Mouse (Mus musculus) mesoderm, embryonic 11.5 days (tissue): ENCODE data around the gene Tmem252.

Experiments used
- DNase-seq: peaks from one replicate; pipeline ENCODE4 v3.0.0-alpha.2; 2012; ENCODE audit warnings: low read depth, low spot score

Gene Tmem252

GRCm38 (mm10) chr19:24673762-24674161, at the start of gene Tmem252:
Gene Tmem252, plus strand, starts transcription at chr19:24674008.
- DNase-seq, result no peak

GRCm38 (mm10) chr19:24628049-24628448, 45.8 kb upstream of the Tmem252 start:
- no peak for DNase-seq

GRCm38 (mm10) chr19:24633008-24633407, 40.8 kb upstream of the Tmem252 start:
- DNase-seq, result no peak

GRCm38 (mm10) chr19:24634602-24635001, 39.2 kb upstream of the Tmem252 start:
- peak; percentile 86 for DNase-seq

GRCm38 (mm10) chr19:24636616-24637015, 37.2 kb upstream of the Tmem252 start:
- DNase-seq, result no peak

DNA sequence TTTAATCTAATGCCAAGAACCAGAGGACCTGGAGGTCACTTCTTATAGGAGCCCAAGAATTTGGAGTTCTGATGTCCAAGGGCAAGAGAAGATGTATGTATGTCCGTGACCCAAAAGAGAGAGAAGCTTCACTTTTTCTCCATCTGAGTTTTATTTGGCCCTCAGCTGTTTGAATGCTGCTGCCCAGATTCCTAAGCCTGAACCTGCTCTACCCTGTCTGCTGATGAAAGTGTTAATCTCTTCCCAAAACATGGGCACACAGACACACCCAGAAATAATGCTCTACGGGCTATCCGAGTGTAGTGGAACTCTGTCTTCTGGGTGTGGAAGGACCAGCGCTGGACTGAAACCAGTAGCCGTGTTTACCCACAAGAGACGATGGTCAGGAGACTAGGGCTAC, 35.8 kb upstream of the Tmem252 start:
- no peak for DNase-seq

- DNase-seq, result no peak
Measured at GRCm38 (mm10) chr19:24640982-24641381, 32.8 kb upstream of the Tmem252 start.

DNA sequence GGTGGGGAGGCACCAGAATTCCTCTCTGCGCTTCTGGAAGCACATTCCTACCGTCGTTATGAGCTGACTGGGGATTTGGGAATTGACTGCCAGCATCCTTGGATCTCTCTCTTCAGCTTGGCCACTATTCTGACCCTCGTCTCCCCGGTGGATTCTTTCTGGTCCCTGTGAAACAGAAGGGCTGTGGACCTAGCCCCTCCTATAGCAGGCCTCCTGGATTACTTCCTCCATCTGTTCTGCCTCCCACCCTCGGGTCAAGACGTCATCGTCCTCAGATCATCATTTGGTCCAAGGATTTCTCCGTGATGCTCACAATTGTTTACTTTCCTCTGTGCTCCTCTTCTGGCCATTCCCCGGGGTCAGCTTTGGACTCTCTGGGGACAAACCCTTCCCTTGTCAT, 28.8 kb upstream of the Tmem252 start:
- no peak for DNase-seq

DNA sequence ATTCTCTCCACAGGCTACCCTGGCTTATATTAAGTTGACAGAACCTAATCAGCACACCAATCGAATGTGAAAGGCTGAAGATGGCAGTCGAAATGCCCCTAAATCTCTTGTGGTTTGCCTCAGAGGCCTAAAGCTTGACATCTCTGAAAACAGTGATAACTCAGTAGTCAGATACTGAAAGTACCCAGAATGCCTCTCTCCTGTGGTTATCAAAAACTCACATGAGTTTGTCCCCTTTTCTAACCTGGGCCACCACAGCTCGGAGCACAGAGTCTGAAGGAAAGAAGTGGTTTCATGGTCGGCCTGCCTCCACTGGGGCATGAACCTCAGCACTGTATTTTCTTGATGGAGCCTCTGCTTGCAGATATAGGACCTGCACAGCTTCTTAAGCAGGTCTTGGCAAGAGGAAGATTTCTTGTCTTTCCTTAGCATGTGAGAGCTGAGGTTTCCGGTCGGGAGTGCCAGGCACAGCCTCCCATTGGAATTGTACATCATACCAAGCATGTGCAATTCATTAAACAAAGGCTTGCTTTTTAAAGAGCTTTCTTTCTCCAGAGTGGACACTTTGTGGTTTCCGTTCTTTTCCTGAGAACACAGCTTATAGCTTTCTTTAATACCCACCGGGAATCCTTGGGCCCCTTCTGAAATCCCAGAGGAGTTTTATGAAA, 27.5 kb upstream of the Tmem252 start:
- DNase-seq, result no peak

DNA sequence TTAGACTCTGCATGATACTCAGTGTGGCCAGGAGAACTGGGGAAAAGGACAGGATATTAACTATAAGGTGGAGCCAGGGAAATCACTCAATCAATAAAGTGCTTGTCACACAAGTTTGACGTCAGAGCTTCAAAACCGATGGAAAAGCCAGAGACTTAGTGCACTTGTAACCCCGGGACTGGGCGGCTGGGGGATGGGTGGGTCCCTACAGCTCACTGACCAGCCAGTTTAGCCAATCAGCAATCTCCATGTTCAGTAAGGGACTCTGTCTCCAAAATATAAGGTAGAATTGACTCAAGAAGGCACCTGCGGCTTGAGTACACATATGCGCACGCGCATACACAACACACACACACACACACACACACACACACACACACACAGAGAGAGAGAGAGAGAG, 25.8 kb upstream of the Tmem252 start:
- DNase-seq, result no peak

DNA sequence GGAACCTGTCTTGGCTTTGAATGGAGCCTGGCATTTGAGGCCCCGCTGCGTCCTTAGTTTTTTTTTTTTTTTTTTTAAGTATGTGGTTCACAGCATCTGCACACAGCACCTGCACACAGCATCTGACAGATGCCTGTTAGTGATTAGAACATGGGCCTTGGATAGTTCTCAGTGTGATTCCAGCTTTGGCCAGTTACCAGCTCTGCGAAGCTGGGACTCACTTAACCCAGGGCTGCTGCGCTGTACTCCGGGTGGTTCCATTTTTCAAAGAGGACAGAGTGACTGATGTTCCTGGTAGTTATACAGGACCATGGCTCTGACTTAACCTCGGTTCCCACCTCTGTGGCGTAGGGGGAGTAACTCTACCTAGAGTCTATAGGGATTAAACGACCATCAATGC, 23.4 kb upstream of the Tmem252 start:
- no peak for DNase-seq

GRCm38 (mm10) chr19:24651595-24651994, 22.2 kb upstream of the Tmem252 start:
- no peak for DNase-seq

DNA sequence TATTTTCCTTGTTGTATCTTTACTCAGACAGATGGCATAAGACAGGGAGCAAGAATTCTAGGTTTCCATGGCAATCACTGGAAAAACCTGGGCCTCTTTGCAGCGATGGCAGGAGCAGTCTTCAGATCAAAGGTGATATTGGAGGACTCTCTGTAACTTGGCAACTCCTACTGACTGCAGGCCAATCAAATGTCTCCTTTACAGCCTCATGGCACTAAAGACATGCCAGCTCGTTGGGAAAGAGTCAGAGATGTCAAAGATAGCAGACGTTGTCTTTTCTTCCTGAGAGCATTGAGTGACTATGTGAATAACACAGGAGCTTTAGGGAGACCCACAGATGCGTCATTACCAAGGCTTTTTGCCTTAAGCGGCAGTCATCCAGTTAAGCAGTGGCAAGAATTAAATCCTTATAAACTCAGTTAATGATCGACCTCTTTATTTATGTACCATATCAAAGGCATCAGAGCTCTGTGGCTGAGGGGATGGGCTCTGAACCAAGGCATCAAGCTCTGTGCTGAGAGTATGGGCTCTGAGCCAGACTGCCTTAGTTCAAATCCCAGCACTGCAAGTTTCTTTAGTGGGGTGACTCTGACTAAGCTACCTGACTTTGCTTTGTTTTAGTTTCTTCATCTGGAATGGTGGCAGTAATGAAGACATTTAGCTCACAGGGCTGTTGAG, 21.3 kb upstream of the Tmem252 start:
- no peak for DNase-seq

- no peak for DNase-seq
Measured at GRCm38 (mm10) chr19:24653230-24653799, 20.5 kb upstream of the Tmem252 start.

GRCm38 (mm10) chr19:24656981-24657380, 16.8 kb upstream of the Tmem252 start:
- no peak for DNase-seq

- no peak for DNase-seq
Measured at GRCm38 (mm10) chr19:24662346-24662745, 11.5 kb upstream of the Tmem252 start.

- no peak for DNase-seq
Measured at GRCm38 (mm10) chr19:24665771-24666170, 8.0 kb upstream of the Tmem252 start.

GRCm38 (mm10) chr19:24667527-24667926, 6.3 kb upstream of the Tmem252 start:
- peak; percentile 54 for DNase-seq

DNA sequence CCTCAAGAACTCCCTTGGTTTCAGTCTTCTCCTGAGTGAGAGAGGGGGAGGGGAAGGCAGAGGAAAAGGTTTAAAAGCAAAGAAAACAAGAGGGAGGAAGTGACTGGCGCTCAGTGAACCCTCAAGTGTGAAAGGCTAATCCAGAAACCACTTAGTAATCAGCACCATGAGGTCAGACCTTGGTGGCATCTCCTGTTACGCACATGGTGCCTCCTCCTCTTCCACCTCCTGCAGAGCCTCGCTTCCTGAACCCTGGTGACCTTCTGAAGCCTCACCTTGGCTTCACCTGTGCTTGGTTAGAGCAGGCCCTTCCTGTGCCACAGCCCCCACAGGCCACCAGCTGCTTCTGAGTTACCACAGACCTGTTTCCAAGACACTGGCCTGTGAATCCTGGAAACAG, 2.2 kb upstream of the Tmem252 start:
- DNase-seq, result peak; percentile 19

DNA sequence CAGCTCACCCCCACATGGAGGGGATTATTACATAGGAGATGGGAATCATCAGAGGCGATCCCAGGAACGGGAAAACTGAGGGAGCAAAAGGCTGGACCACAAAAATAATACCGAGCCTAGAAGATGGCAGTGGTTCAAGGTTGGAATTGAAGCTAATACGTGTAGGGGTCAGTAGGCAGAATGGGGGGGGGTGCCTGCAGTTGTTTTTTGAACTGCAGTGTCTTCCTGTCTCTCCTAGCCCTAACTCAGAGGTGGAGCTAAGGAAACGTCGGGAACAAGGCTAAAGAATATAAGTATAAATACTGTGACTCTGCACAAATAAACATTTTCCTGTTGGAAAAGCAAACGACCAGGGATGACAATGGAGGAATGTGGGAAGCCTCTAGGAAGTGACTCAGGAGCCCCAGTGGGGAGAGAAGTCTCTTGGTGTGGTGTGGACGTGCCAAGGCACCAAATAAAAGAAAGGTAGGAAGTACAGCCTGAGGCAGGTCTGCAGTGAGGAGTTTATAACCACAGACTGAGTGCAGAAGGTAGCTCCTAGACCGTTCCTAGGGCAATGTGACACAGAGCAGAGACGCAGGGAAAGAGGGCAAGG, 1.3 kb upstream of the Tmem252 start:
- no peak for DNase-seq

DNA sequence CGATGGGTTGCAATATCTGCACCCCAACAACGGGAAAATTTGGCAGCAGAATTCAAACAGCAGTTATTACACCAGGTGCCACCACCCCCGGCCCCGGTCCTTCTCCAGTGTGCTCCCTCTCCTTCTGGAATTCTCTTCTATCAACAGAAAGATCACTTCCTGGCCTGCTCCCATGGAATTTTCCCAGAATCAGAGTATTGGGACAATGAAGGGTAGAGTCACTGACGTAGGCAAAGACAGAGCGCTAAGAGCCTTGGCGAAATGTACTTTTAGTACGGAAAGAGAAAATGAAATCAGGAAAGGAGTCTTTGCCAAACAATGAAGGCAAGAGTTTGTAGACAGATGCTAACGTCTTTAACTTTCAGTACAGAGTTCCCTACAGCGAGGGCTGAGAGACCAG, 477 bp upstream of the Tmem252 start:
- no peak for DNase-seq

GRCm38 (mm10) chr19:24676429-24676828, 2.6 kb downstream of the Tmem252 start:
- DNase-seq, result no peak
